Mouse (Mus musculus): ENCODE data around the gene Igsf9.
A peak's percentile ranks its signal among the peaks of the same experiment; 100 is the strongest.

Gene Igsf9

GRCm38 (mm10) chr1:172468301-172468877 is 13.2 kb upstream of the Igsf9 start:
- DNase-seq (ENCODE audit: low spot score): no peak

DNA sequence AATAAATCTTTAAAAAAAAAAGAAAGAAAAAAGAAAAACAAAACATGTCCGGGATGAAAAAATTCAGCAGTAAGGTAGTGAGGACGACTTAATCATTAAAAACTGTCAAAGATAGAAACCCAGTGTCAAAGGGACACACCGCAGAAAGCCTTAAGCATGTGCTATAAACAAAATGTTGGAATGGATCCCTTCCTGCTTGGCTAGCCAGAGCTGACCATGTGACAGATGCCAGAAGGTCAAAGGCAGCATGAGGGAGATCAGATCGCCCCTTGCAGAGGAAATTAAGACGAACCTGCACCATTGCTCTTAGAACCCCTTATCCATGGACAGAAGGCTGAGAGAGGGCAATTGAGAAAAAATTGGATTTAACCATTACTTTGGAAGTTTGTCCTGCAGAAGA is 12.2 kb upstream of the Igsf9 start:
- DNase-seq (ENCODE audit: low spot score): no peak

- DNase-seq (ENCODE audit: low spot score): no peak
Measured at GRCm38 (mm10) chr1:172469810-172470448, 11.7 kb upstream of the Igsf9 start.

GRCm38 (mm10) chr1:172472909-172473308 is 8.7 kb upstream of the Igsf9 start:
- no peak for DNase-seq (ENCODE audit: low spot score)

DNA sequence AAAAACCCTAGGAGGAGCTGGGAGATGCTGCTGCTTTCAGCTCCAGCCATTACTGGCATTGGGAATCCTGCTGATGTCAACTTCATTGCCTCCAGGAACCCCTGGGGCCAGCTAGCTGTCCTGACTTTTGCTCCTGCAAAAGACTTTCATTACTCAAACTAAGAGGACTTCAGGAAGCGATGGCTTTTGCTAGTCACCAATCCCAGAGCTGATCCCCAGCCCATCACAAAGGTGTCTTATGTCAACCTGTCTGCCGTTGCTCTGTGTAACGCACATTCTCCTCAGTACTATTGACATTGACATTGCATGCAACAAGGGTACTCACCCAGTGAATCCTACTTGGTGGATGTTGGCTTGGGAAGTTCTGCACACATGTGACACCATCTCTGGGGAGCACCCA is 7.4 kb upstream of the Igsf9 start:
- no peak for DNase-seq (ENCODE audit: low spot score)

DNA sequence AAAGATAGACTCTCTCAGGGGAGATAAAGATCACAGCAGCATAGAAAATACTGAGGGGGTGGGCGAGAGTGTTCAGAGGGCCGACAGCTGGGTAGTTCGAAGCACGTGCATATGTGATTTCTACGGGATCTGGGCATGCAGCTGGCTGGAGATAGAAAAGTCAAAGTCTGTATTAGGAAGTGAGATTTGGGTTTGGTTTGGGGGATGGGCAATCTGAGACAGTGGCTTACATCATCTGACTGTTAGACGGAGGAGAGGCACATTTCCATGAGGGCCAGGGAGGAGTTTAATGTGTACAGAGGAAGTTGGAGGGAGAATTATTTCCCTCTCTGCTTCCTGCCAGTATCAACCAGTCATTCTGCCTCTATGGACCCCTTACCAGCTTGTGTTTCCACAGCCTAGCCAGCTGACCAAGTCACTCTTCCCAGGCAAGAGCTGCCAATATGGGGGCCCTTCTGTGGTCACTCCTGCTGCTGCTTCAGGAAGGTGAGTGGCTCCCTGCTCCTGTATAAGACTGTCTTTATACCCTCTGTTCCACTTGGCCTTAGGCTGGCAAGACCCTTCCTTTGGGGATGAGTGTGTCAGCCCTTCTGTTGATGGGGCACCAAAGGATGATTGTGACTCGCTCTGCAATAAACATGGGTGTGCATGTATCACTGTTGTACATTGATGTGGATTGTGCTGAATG is 6.4 kb upstream of the Igsf9 start, which contains the start of gene Slamf9:
Gene Slamf9 (plus strand): TSS at position 305 of the 688 bp plus-strand sequence.
- no peak for DNase-seq (ENCODE audit: low spot score)

DNA sequence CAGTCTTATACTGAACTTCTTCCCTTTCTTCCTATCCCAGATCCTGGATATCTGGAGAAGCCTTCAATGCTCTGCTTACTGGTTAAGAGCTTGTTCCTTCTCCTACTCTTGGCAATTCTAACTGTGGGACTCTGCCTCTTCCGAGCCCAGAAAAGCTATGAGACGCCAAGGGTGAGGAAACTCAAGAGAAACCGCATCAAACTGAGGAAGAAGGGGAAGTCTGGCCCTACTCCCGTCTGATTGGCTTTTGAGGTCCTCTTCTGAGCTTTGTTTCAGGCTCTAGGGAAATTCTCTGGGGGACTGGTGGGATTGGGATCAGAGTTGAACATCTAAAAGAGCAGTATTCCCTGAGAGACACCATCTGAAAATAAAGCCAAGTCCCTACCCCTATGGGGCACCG is 3.6 kb upstream of the Igsf9 start:
- no peak for DNase-seq (ENCODE audit: low spot score)

DNA sequence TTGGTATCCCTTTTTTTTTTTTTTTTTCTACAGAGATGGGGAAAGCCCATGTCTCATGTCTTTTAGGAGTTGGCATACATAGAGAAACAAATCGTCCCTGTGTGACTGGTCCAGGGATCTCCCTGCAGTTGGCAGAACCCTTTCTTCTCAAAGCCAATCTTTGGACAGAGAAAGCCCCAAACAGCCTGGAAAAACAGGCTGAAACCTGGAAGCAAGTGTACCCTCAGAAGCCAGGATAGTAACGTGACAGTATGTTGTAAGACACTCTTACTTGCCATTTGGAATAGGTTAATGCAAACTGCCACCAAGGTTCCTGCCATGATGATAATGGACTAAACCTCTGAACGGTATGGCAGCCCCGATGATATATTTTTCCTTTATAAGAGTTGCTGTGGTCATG is 1.2 kb upstream of the Igsf9 start:
- no peak for DNase-seq (ENCODE audit: low spot score)

- no peak for DNase-seq (ENCODE audit: low spot score)
Measured at GRCm38 (mm10) chr1:172481111-172481510, 477 bp upstream of the Igsf9 start.

DNA sequence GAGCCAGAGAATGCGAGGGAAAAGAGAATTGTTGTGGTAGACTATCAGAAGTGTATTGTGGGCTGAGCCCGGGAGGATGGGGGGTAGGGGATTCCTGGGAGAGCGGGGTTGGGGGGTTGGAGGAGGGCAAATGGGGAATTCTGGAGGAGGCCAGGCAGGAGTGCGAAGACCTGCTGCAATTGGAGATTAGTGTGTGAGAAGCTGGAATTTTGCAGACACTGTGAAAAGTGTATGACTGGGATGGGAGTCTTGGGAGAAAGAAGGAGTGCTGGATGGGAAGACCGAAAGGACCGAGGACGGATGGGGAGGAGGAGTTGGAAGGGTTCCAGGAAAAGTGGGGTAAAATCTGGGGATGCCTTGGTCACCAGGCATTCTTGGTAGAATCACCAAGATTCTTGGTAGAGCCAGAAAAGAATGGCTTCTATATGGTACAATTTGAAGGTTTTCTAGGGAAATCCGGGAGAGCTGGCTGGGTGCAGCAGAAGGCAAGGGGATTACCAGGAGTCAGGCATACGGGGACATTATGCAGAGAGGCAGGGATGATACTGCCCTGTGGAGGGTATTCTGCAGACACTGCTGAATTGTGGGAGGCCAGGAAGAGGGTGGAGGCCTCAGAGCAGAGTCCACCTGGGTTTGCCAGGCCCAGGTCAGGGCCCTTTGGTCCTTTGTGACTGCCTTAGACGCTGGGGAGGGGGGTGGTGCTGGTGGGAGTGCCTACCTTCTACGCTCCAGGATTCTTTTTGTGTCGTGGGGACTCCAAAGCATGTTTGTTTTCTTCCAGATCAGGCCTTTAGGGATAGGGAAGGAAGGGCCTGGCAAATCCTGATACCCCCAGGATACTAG is 1.2 kb downstream of the Igsf9 start:
- DNase-seq (ENCODE audit: low spot score): no peak

DNA sequence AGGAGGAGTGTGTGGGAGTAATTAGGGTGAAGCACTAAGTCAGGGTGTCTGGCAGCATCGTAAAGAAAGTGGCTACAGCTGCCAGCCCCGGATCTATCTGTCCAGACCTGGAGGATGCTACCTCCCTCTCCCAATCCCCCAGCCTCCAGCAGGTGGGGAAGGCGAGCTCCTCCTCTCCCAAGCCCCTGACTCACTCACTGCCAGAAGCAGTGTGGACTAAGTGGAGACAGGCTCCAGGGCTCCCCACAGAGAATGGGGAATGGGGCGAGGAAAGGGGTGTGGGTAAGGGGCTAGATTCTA is 1.7 kb downstream of the Igsf9 start:
- DNase-seq (ENCODE audit: low spot score): no peak

- DNase-seq (ENCODE audit: low spot score): no peak
Measured at GRCm38 (mm10) chr1:172484236-172484635, 2.6 kb downstream of the Igsf9 start.

- no peak for DNase-seq (ENCODE audit: low spot score)
Measured at GRCm38 (mm10) chr1:172484671-172485070, 3.1 kb downstream of the Igsf9 start.

GRCm38 (mm10) chr1:172485821-172486220 is 4.2 kb downstream of the Igsf9 start:
- no peak for DNase-seq (ENCODE audit: low spot score)

GRCm38 (mm10) chr1:172486236-172486635 is 4.6 kb downstream of the Igsf9 start:
- DNase-seq (ENCODE audit: low spot score): no peak

DNA sequence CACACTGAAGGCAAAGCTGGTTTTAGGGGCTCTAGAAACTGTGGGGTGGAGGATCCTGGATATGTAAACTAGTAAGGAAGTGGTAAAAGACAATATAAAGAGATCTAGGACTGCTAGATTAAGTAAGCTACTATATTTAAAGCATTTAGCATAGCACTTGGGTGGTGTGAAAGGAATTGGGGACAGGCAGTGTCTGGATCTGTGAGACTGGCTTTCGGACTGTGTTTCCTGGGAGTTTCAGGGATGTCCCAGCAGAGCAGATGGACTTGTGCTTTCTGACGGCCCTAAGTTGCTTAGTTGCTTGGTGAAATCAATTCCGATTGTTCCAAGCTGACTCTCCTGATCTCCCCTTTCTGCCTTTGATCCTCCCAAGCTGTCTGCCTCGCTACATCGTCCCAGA is 5.1 kb downstream of the Igsf9 start:
- DNase-seq (ENCODE audit: low spot score): no peak

- DNase-seq (ENCODE audit: low spot score): no peak
Measured at GRCm38 (mm10) chr1:172487859-172488258, 6.3 kb downstream of the Igsf9 start.

GRCm38 (mm10) chr1:172488831-172489230 is 7.2 kb downstream of the Igsf9 start:
- DNase-seq (ENCODE audit: low spot score): no peak

DNA sequence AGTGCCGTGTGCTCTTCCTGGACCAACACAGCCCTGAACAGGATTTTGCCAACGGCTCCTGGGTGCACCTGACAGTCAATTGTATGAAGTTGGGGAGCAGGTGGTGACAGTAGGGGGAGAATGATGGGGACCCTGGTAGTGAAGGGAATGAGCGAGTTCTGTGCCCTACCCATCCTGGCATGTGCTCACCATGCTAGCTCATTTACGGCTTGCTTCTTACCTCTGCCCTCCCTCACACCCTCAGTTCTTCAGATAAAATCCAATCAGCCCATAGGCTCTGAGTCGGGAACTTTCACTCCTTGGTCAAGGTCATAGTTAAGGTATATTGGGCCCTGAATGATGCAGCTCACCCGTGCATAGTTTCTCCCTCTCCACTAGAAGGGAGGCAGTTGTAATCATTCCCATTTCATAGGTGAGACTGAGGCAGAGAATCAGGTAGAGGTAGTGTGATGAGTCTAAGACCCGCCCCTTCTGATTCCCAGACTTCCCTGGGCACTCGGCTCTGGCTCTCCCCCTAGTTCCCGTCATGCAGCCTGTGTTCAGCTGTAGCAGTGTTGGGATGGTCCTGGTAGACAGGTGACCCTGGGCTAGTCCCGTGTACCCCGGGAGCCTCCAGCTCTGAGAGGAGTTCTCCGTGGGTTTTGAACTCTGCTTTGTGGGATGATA is 8.1 kb downstream of the Igsf9 start:
- no peak for DNase-seq (ENCODE audit: low spot score)

DNA sequence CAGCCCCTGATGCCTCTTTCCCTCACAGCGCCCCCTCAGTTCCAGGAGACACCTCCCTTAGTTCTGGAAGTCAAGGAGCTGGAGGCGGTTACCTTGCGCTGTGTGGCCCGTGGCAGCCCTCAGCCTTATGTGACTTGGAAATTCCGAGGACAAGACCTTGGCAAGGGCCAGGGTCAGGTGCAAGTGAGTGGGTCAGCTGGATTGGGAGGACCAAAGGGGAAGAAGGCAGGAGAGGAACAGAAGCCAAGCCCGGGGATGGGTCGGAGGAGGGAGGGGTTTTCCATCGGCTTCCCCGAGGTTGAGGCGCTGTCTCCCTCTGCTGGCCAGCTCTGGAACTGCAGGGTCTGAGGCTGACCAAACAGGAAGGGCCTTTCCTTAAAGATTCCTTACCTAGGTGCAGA is 8.7 kb downstream of the Igsf9 start:
- DNase-seq (ENCODE audit: low spot score): peak; percentile 59

- no peak for DNase-seq (ENCODE audit: low spot score)
Measured at GRCm38 (mm10) chr1:172492047-172492446, 10.5 kb downstream of the Igsf9 start.

DNA sequence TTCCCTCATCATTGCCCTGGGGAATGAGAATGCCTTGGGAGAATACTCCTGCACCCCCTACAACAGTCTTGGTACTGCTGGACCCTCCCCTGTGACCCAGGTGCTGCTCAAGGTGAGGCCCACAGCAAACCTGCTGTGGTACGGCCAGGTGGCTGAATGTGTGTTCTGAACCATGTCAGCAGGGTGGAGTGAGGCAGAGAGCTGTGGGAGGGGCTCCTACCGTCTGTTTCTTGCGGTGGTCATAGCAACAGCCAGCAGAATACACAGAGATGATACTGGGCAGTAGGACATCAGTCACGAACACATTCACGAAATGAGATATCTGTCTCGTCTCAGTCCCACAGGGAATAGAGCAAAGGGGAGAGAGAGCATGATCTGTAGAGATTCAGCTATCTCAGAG is 11.9 kb downstream of the Igsf9 start:
- no peak for DNase-seq (ENCODE audit: low spot score)

Data from ovary, adult 18-20 months (tissue).